Mouse (Mus musculus): ENCODE measurements around the gene Lamb3. TPM values are rescaled to one million over a fixed set of nuclear protein-coding genes. Genes with fewer than 3 reads are reported as not detected.
"Not testable (repeated sequence)": the region's sequence is repeated elsewhere in the genome, so short reads cannot be mapped to it uniquely, and the experiment has no call there.

Lamb3 gene
- total RNA-seq, 1 experiment from 2014 or later: 1.2 TPM

GRCm38 (mm10) chr1:193232732-193233131 lies 25.2 kb downstream of the Lamb3 start:
- no peak for ATAC-seq (replicated peaks in 1 of 2; ENCODE audit: insufficient read depth in 1 of 2, low FRiP score in 2 of 2, low TSS enrichment in 1 of 2, low read depth in 1 of 2, poor library complexity in 2 of 2, severe bottlenecking in 2 of 2)

GRCm38 (mm10) chr1:193234130-193234645 lies 26.7 kb downstream of the Lamb3 start:
- ATAC-seq (replicated peaks in 1 of 2; ENCODE audit: insufficient read depth in 1 of 2, low FRiP score in 2 of 2, low TSS enrichment in 1 of 2, low read depth in 1 of 2, poor library complexity in 2 of 2, severe bottlenecking in 2 of 2): no peak

DNA sequence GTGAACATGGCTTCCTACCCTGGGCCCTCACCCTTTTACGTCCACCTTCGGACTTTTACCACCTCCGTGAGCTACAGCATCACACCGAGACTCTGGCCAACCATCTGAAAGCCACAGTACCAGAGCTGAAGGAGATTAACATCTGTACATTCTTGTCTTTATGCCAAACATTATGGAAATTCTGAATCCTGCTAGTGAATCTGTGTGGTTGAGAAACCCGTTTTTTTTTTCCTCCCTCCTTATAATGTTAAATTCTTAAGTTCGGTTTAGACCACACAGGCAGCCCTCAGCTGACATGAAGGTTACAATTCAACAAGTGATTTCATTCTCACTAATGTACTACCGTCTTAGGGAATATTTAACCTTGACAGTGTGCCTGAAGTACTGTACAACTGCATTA lies 27.4 kb downstream of the Lamb3 start:
- ATAC-seq (replicated peaks in 1 of 2; ENCODE audit: insufficient read depth in 1 of 2, low FRiP score in 2 of 2, low TSS enrichment in 1 of 2, low read depth in 1 of 2, poor library complexity in 2 of 2, severe bottlenecking in 2 of 2): no peak

- no peak for ATAC-seq (replicated peaks in 1 of 2; ENCODE audit: insufficient read depth in 1 of 2, low FRiP score in 2 of 2, low TSS enrichment in 1 of 2, low read depth in 1 of 2, poor library complexity in 2 of 2, severe bottlenecking in 2 of 2)
Measured at GRCm38 (mm10) chr1:193238426-193238825, 30.9 kb downstream of the Lamb3 start.

- ATAC-seq (replicated peaks in 1 of 2; ENCODE audit: insufficient read depth in 1 of 2, low FRiP score in 2 of 2, low TSS enrichment in 1 of 2, low read depth in 1 of 2, poor library complexity in 2 of 2, severe bottlenecking in 2 of 2): no peak
Measured at GRCm38 (mm10) chr1:193241436-193241835, 33.9 kb downstream of the Lamb3 start.

GRCm38 (mm10) chr1:193242238-193242637 lies 34.7 kb downstream of the Lamb3 start:
- ATAC-seq (replicated peaks in 1 of 2; ENCODE audit: insufficient read depth in 1 of 2, low FRiP score in 2 of 2, low TSS enrichment in 1 of 2, low read depth in 1 of 2, poor library complexity in 2 of 2, severe bottlenecking in 2 of 2): peak; percentile 70 to 87; a peak in 3 of 4 replicates

- peak; percentile 67 to 68 for ATAC-seq (replicated peaks in 1 of 2; ENCODE audit: insufficient read depth in 1 of 2, low FRiP score in 2 of 2, low TSS enrichment in 1 of 2, low read depth in 1 of 2, poor library complexity in 2 of 2, severe bottlenecking in 2 of 2)
Measured at GRCm38 (mm10) chr1:193242863-193243262, 35.4 kb downstream of the Lamb3 start.

GRCm38 (mm10) chr1:193243571-193244193 lies 36.2 kb downstream of the Lamb3 start:
- ATAC-seq (replicated peaks in 1 of 2; ENCODE audit: insufficient read depth in 1 of 2, low FRiP score in 2 of 2, low TSS enrichment in 1 of 2, low read depth in 1 of 2, poor library complexity in 2 of 2, severe bottlenecking in 2 of 2): no peak

GRCm38 (mm10) chr1:193244235-193244634 lies 36.7 kb downstream of the Lamb3 start:
- no peak for ATAC-seq (replicated peaks in 1 of 2; ENCODE audit: insufficient read depth in 1 of 2, low FRiP score in 2 of 2, low TSS enrichment in 1 of 2, low read depth in 1 of 2, poor library complexity in 2 of 2, severe bottlenecking in 2 of 2)

- no peak for ATAC-seq (replicated peaks in 1 of 2; ENCODE audit: insufficient read depth in 1 of 2, low FRiP score in 2 of 2, low TSS enrichment in 1 of 2, low read depth in 1 of 2, poor library complexity in 2 of 2, severe bottlenecking in 2 of 2)
Measured at GRCm38 (mm10) chr1:193250026-193250425, 42.5 kb downstream of the Lamb3 start.

DNA sequence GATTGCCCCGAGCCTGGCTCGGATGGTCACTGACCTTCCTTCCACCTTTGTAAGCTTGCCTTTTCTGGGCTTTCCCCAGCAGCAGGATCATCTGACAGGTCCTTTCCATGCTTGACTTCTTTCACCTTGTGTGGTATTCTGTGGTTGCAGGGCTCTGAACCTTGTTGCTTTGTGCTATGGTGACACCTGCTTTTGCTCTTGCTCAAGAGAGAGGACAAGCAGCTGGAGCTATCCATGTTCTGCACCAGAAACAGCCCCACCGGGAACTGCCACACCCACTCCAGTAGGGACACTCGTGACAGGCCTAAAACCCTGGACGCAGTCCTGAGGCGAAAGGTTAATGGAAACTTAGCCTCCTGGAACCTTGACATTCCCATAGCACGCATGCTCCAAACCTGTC lies 43.9 kb downstream of the Lamb3 start:
- no peak for ATAC-seq (replicated peaks in 1 of 2; ENCODE audit: insufficient read depth in 1 of 2, low FRiP score in 2 of 2, low TSS enrichment in 1 of 2, low read depth in 1 of 2, poor library complexity in 2 of 2, severe bottlenecking in 2 of 2)

GRCm38 (mm10) chr1:193252616-193253015 lies 45.1 kb downstream of the Lamb3 start:
- ATAC-seq (replicated peaks in 1 of 2; ENCODE audit: insufficient read depth in 1 of 2, low FRiP score in 2 of 2, low TSS enrichment in 1 of 2, low read depth in 1 of 2, poor library complexity in 2 of 2, severe bottlenecking in 2 of 2): no peak

DNA sequence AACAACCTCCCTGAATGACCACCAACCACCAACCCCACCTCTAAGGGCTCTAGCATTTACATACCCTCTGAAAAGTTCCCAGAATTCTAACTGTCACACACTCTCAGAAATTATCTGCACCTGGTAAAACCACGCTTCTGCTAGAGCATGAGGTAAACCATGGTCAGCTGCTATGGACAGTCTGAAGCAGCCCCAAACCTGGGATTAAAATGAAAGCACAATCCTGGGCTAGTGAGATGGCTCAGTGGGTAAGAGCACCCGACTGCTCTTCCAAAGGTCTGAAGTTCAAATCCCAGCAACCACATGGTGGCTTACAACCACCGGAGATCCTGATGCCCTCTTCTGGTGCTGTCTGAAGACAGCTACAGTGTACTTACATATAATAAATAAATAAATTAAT lies 46.4 kb downstream of the Lamb3 start:
- ATAC-seq (replicated peaks in 1 of 2; ENCODE audit: insufficient read depth in 1 of 2, low FRiP score in 2 of 2, low TSS enrichment in 1 of 2, low read depth in 1 of 2, poor library complexity in 2 of 2, severe bottlenecking in 2 of 2): not testable (repeated sequence)

- ATAC-seq (replicated peaks in 1 of 2; ENCODE audit: insufficient read depth in 1 of 2, low FRiP score in 2 of 2, low TSS enrichment in 1 of 2, low read depth in 1 of 2, poor library complexity in 2 of 2, severe bottlenecking in 2 of 2): no peak
Measured at GRCm38 (mm10) chr1:193255032-193255431, 47.5 kb downstream of the Lamb3 start.

- ATAC-seq (replicated peaks in 1 of 2; ENCODE audit: insufficient read depth in 1 of 2, low FRiP score in 2 of 2, low TSS enrichment in 1 of 2, low read depth in 1 of 2, poor library complexity in 2 of 2, severe bottlenecking in 2 of 2): peak in 1 of 2 experiments; percentile 39; a peak in 1 of 4 replicates
Measured at GRCm38 (mm10) chr1:193255488-193256288, 48.2 kb downstream of the Lamb3 start.

- ATAC-seq (replicated peaks in 1 of 2; ENCODE audit: insufficient read depth in 1 of 2, low FRiP score in 2 of 2, low TSS enrichment in 1 of 2, low read depth in 1 of 2, poor library complexity in 2 of 2, severe bottlenecking in 2 of 2): no peak
Measured at GRCm38 (mm10) chr1:193256289-193256577, 48.7 kb downstream of the Lamb3 start.

DNA sequence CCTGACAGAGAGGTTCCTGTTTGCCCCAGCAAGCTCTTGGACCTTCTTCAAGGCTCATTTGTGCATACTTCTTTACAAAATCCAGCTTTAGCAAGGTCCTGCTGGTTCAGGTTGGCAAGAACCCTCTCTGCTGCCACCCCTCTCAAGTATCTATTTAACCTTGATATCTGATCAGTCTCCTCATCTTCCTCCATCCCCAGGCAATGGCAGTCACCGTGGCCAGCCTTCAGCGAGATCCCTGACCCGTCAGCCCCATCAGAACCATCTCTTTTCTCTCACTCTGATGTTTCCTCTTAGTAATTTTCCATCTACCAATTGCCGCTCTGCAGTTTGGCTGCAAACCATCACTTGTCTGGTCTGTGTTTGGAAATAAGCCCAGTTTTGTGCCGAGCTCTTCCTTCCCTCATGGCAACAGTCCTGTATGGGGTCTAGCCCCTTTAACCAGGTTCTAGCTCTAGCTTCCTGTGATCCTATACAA lies 49.2 kb downstream of the Lamb3 start:
- peak; percentile 48 to 62 for ATAC-seq (replicated peaks in 1 of 2; ENCODE audit: insufficient read depth in 1 of 2, low FRiP score in 2 of 2, low TSS enrichment in 1 of 2, low read depth in 1 of 2, poor library complexity in 2 of 2, severe bottlenecking in 2 of 2)

DNA sequence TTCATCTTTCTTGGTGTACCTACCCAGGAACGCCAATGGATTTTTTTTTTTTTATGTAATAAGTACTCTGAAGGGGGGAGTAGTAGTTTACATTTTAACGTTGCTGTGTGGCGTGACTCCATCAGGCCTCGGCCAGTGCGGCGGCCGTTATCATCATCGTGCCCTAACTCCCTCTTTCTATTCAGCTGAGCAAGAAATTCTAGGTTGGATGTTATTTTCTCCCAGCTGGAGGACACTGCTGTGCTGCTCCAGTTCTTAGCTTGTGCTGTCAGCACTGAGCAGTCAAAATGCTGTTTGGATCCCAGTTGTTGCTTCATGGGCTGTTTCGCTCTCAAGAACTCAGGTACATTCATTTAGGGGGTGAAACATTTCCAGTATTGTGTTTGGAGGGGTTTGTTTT lies 52.1 kb downstream of the Lamb3 start:
- ATAC-seq (replicated peaks in 1 of 2; ENCODE audit: insufficient read depth in 1 of 2, low FRiP score in 2 of 2, low TSS enrichment in 1 of 2, low read depth in 1 of 2, poor library complexity in 2 of 2, severe bottlenecking in 2 of 2): no peak

All from hematopoietic stem cell, adult 5-6 weeks (primary cell).